Mouse (Mus musculus) G1E (cell line): ENCODE results near the gene Apmap. TPM values are rescaled to one million over a fixed set of nuclear protein-coding genes. Genes with fewer than 3 reads are reported as not detected.
"Not testable (repeated sequence)": the region's sequence is repeated elsewhere in the genome, so short reads cannot be mapped to it uniquely, and the experiment has no call there.

Experiments
- ATAC-seq: 2 replicates; pipeline ENCODE4 v1.8.0; 2016; ENCODE audit warnings: mild to moderate bottlenecking; ENCODE audit not compliant: insufficient number of reproducible peaks, poor library complexity, low FRiP score, severe bottlenecking; ENCODE audit errors: extremely low read depth
- DNase-seq: peaks from one replicate; pipeline ENCODE4 v3.0.0; 2012; ENCODE audit warnings: low spot score
- H3K27me3 ChIP-seq: 2 replicates; pipeline ENCODE4 v1.6.1; 2012; ENCODE audit warnings: mild to moderate bottlenecking, low read length, inconsistent platforms; ENCODE audit not compliant: insufficient read depth
- H3K36me3 ChIP-seq: replicated peaks from 2 replicates; pipeline ENCODE3; 2012; ENCODE audit warnings: mild to moderate bottlenecking, inconsistent platforms
- H3K4me1 ChIP-seq: 2 replicates; pipeline ENCODE4 v1.6.1; 2012; ENCODE audit warnings: low read depth, low read length, inconsistent platforms, mixed read lengths; ENCODE audit not compliant: insufficient read depth
- H3K4me3 ChIP-seq: 2 replicates; pipeline ENCODE4 v1.5.1; 2012; ENCODE audit warnings: low read depth, mild to moderate bottlenecking, inconsistent platforms, low read length, moderate library complexity, mixed read lengths
- H3K9me3 ChIP-seq: replicated peaks from 2 replicates; pipeline ENCODE4 v1.6.1; 2012; ENCODE audit warnings: inconsistent platforms
- CTCF ChIP-seq: IDR thresholded peaks from 2 replicates; pipeline ENCODE4 v1.5.1; 2012; ENCODE audit warnings: low read depth, low read length, inconsistent platforms, mixed read lengths
- GATA1 ChIP-seq: IDR thresholded peaks from 2 replicates; pipeline ENCODE4 v1.6.1; 2012; ENCODE audit warnings: borderline replicate concordance, low read length, inconsistent platforms, mixed read lengths
- GATA2 ChIP-seq: IDR thresholded peaks from 2 replicates; pipeline ENCODE4 v1.6.1; 2012; ENCODE audit warnings: low read depth, low read length, inconsistent platforms, borderline replicate concordance
- POLR2AphosphoS5 ChIP-seq: IDR thresholded peaks from 2 replicates; pipeline ENCODE4 v1.6.1; 2012; ENCODE audit warnings: low read depth, low read length, inconsistent platforms; ENCODE audit not compliant: insufficient replicate concordance
- TAL1 ChIP-seq: conservative IDR thresholded peaks from 2 replicates; pipeline ENCODE4 v1.6.1; 2012; ENCODE audit warnings: low read depth, low read length, inconsistent platforms, mixed read lengths
- polyA plus RNA-seq: library from polyadenylated mRNA; stranded (reverse); fragments of >175 nt; gene quantifications from 2 replicates; pipeline ENCODE4 v1.2.3, GENCODE M21; 2012
- total RNA-seq, 2 experiments: library from RNA; stranded (forward) in 1 of 2; stranded (reverse) in 1 of 2; fragments of 200-1000 nt in 1 of 2; fragments of >200 nt in 1 of 2; fragmentation: Nextera tagmentation in 1 of 2; gene quantifications; 2 replicates each; pipeline ENCODE4 v1.2.3; 2014 to 2017

Apmap gene
- total and polyA plus RNA-seq, 3 experiments, result 15.1 to 37.7 (median 31.5) TPM

DNA sequence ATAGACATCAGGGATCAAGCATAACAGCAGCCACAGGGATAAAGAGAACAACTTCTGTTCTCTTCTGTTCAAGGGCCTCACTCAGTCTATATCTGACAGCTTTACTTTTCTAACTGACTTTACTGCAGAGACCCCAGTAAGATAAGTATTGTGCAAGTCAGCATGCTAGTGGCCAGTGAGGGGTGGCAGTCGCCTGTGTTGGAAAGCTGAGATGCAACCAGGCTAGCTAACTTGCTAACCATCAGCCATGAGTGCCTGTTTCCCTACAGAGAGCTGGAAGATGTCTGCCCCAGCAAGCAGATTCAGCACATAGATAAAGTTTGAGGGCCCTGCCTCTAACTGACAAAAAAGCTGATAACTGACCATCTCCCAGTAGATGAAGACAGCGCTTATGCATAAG, 37.6 kb downstream of the Apmap start:
- no peak overlapping the region; the same call in 1 of the 2 replicates for H3K4me3 ChIP-seq
- peaks cover 25% of the 10 kb centered on the region for H3K4me1 ChIP-seq
- DNase-seq (no peak), ATAC-seq (peak; percentile 10)
- H3K27me3 ChIP-seq, result peaks cover 3% of the 10 kb centered on the region; the same call in 1 of the 2 replicates
- TF ChIP-seq POLR2AphosphoS5, result no peak
- no peak for TF ChIP-seq GATA2
- no peak for TF ChIP-seq TAL1
- TF ChIP-seq CTCF, result no peak
- peaks cover 6% of the 10 kb centered on the region for H3K36me3 ChIP-seq
- no peaks in the 10 kb centered on the region for H3K9me3 ChIP-seq

DNA sequence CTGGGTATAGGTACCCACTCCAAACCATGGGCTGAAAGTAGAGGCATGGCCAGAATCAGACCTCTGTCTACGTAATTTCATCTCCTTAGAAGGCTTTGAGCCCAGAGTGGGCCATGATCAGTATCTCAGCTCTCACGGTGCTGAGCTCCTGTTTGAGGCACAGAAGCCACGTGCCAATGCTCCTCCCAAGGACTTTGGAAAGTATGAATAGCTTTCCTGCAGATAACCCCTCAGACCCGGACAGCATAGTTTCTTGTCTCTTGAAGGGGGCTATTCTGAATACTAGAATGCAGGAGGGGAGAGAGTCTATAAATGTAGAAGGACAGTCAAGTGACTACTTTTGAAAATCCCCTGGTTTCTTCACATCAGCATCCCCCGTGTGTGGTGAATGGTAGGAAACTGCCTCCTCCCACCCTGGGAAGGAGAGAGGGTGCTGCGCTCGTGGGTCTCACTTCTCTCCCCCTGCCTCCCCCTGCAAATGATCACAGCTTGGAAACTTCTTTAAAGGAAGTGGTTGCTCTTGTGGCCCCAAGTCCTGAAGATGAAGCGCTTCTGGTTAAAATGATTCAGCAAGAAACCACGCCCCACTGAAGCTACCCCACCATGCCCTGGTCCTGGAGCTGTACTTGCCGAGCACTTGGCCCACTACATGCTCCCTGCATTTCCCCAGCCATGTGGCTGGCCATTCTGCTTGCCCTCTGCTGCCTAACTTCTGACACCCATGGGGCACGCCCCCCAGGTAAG, 38.3 kb downstream of the Apmap start, which contains the start of gene Cst7:
Gene Cst7, plus strand, starts transcription at position 569 of the 744 bp plus-strand sequence.
- Histone ChIP-seq H3K4me3 (peak within 1 kb of the TSS; percentile 55), H3K9me3 (no peaks in the 10 kb centered on the region), H3K4me1 (peaks cover 25% of the 10 kb centered on the region), H3K27me3 (peaks cover 3% of the 10 kb centered on the region; the same call in 1 of the 2 replicates), H3K36me3 (peaks cover under 1% of the 10 kb centered on the region)
- DNase-seq, result peak; percentile 16
- no peak for TF ChIP-seq CTCF
- no peak for TF ChIP-seq TAL1
- no peak for TF ChIP-seq GATA1
- TF ChIP-seq GATA2, result no peak
- no peak for TF ChIP-seq POLR2AphosphoS5
- ATAC-seq, result peak; percentile 50; the same call in 1 of the 2 replicates

DNA sequence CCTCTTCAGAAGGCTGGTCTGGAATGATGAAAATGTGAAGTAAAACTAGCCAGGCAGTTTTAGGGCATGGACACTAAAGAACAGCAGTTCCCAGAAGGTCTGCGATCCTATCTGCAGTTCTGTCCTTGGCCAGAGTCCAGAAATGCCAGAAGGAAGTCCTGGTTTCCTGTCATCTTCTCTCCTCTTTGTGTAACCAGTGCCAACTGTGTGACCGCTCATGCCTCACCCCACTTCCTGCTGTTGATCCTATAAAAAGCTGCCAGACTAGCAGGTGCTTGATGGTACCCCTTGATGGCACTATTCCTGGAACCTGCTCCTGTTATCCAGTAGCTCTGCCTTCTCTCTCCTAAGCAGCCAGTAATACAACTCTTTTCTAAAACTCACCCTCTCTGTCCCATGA, 41.3 kb downstream of the Apmap start:
- ATAC-seq (no peak), DNase-seq (no peak)
- Histone ChIP-seq H3K4me1 (peaks cover 25% of the 10 kb centered on the region), H3K36me3 (no peaks in the 10 kb centered on the region), H3K27me3 (peaks cover 13% of the 10 kb centered on the region), H3K9me3 (no peaks in the 10 kb centered on the region), H3K4me3 (no peak overlapping the region)
- TF ChIP-seq TAL1, result no peak

DNA sequence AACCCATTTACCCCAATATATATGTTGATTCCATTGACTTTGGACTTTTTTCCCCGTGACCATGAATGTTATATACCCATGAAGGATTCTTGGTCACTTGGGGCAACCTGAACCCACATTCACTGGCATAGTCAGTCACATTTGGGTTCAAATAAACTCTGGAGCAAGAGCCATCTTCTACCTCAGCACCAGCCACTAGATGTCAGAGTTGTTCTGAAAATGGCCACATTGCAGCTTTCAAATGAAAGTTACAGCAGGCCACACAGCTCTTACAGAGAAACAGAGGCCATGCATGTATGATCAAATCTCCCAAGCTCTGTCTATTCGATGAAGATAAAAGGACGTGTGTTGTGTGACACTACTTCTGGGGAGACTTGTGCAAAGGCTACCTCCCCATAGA, 49.8 kb downstream of the Apmap start:
- no peak for TF ChIP-seq CTCF
- no peak for TF ChIP-seq GATA2
- TF ChIP-seq TAL1, result no peak
- DNase-seq (no peak), ATAC-seq (peak; percentile 57; the same call in 1 of the 2 replicates)
- no peak overlapping the region for H3K4me3 ChIP-seq
- no peaks in the 10 kb centered on the region for H3K36me3 ChIP-seq
- no peaks in the 10 kb centered on the region for H3K4me1 ChIP-seq
- H3K9me3 ChIP-seq, result no peaks in the 10 kb centered on the region
- peaks cover 8% of the 10 kb centered on the region for H3K27me3 ChIP-seq

DNA sequence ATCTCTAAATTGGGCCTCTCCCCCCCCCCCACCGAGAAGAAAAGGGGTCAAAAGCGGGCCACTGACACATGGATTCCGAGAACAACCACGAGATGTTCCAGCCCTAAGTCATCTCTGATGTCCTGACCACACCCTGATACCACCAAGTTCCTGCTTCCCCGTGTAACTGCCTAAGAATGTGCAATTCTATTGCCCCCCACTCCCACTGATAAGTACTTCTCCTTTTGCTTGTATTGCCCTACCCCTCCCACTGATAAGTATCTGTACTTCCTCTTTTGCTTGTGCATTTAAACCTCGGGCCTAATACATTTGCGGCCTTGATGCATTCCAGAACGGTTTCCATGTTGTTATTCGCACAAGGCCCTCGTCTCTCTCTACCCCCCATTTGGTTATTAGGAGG, 58.8 kb downstream of the Apmap start:
- H3K27me3 ChIP-seq, result not testable (repeated sequence)

More for the DNA sequence above, 58.8 kb downstream of the Apmap start:
- H3K4me1 ChIP-seq, H3K9me3 ChIP-seq, H3K36me3 ChIP-seq, DNase-seq, H3K4me3 ChIP-seq, ATAC-seq: not testable (repeated sequence)

Other genes with a start within 250 kb of the Apmap start
- not detected in 2 replicates for gene 3300002I08Rik, start 245.8 kb downstream of the Apmap start, total RNA-seq (2014; fragmentation: Nextera tagmentation)
- 0.41 and 1.0 TPM in 2 replicates for gene 3300002I08Rik, start 245.8 kb downstream of the Apmap start, total RNA-seq (2017)
- not detected in 2 replicates for gene 3300002I08Rik, start 245.8 kb downstream of the Apmap start, polyA plus RNA-seq
- gene Zfp442, start 157.1 kb downstream of the Apmap start, total RNA-seq (2014; fragmentation: Nextera tagmentation), result 0.60 and 0.78 TPM in 2 replicates
- 0.22 and 0.29 TPM in 2 replicates for gene Zfp442, start 157.1 kb downstream of the Apmap start, total RNA-seq (2017)
- gene Zfp442, start 157.1 kb downstream of the Apmap start, polyA plus RNA-seq, result not detected in 2 replicates
- 14.1 and 17.5 TPM in 2 replicates for gene Zfp345, start 123.5 kb downstream of the Apmap start, total RNA-seq (2014; fragmentation: Nextera tagmentation)
- gene Zfp345, start 123.5 kb downstream of the Apmap start, total RNA-seq (2017), result 14.2 and 20.8 TPM in 2 replicates
- gene Zfp345, start 123.5 kb downstream of the Apmap start, polyA plus RNA-seq, result 0.24 and 0.31 TPM in 2 replicates
- gene Cst7, start 38.2 kb downstream of the Apmap start, total RNA-seq (2014; fragmentation: Nextera tagmentation), result not detected in 2 replicates
- 14.2 and 18.2 TPM in 2 replicates for gene Cst7, start 38.2 kb downstream of the Apmap start, total RNA-seq (2017)
- 0.22 and 0.24 TPM in 2 replicates for gene Cst7, start 38.2 kb downstream of the Apmap start, polyA plus RNA-seq
- gene Acss1, start 59.9 kb upstream of the Apmap start, total RNA-seq (2014; fragmentation: Nextera tagmentation), result 121 and 123 TPM in 2 replicates
- 67.3 and 75.9 TPM in 2 replicates for gene Acss1, start 59.9 kb upstream of the Apmap start, total RNA-seq (2017)
- gene Acss1, start 59.9 kb upstream of the Apmap start, polyA plus RNA-seq, result 24.8 and 42.1 TPM in 2 replicates
- gene Vsx1, start 80.8 kb upstream of the Apmap start, total RNA-seq (2014; fragmentation: Nextera tagmentation), result not detected in 2 replicates
- 0.05 TPM in 1 of 2 replicates, not detected in the other for gene Vsx1, start 80.8 kb upstream of the Apmap start, total RNA-seq (2017)
- not detected in 2 replicates for gene Vsx1, start 80.8 kb upstream of the Apmap start, polyA plus RNA-seq
- gene Entpd6, start 140.5 kb upstream of the Apmap start, total RNA-seq (2014; fragmentation: Nextera tagmentation), result 8.4 and 10.3 TPM in 2 replicates
- 5.5 and 6.7 TPM in 2 replicates for gene Entpd6, start 140.5 kb upstream of the Apmap start, total RNA-seq (2017)
- 25.2 and 27.5 TPM in 2 replicates for gene Entpd6, start 140.5 kb upstream of the Apmap start, polyA plus RNA-seq
- gene Pygb, start 178.2 kb upstream of the Apmap start, total RNA-seq (2014; fragmentation: Nextera tagmentation), result 7.3 and 15.8 TPM in 2 replicates
- 18.6 and 21.0 TPM in 2 replicates for gene Pygb, start 178.2 kb upstream of the Apmap start, total RNA-seq (2017)
- 7.9 and 10.6 TPM in 2 replicates for gene Pygb, start 178.2 kb upstream of the Apmap start, polyA plus RNA-seq